Mouse (Mus musculus) heart, postnatal 0 days (tissue): ENCODE data around the gene Lonp1.

Experiments used
- CTCF ChIP-seq: IDR thresholded peaks from 2 replicates; pipeline ENCODE4 v1.5.1; 2016; ENCODE audit warnings: antibody characterized with exemption, control low read depth, low read depth
- EP300 ChIP-seq: IDR thresholded peaks from 2 replicates; pipeline ENCODE4 v1.6.1; 2016; ENCODE audit warnings: antibody characterized with exemption, low read depth

GRCm38 (mm10) chr17:56626754-56627470, at the start of gene Lonp1:
- TF ChIP-seq CTCF: no peak; the same call in 1 of the 2 replicates
- no peak for TF ChIP-seq EP300
